In genomic region chr9:104080038-104080437, GRCm38 (mm10) we compare ENCODE assay signal across 15 mouse cellular contexts. TPM values are rescaled to one million over a fixed set of nuclear protein-coding genes. Genes with fewer than 3 reads are reported as not detected.
"Had no signal": no experiment of that assay in that cellular context is flagged by ENCODE, and none has a peak within 500 bp of the region (broad histone marks: within the 10 kb centered on the region; RNA-seq: fewer than 3 reads in every experiment).

No protein-coding gene starts in this region.

- H3K27me3 ChIP-seq: neural tube, embryonic 12.5 days; neural tube, embryonic 13.5 days; neural tube, embryonic 15.5 days; stomach, embryonic 15.5 days had no signal

- H3K9me3 ChIP-seq: neural tube, embryonic 12.5 days; neural tube, embryonic 13.5 days; neural tube, embryonic 15.5 days; stomach, embryonic 15.5 days had no signal

- H3K27ac ChIP-seq: neural tube, embryonic 12.5 days; neural tube, embryonic 13.5 days; neural tube, embryonic 15.5 days; stomach, embryonic 15.5 days had no signal

- H3K9ac ChIP-seq: neural tube, embryonic 12.5 days; neural tube, embryonic 13.5 days; neural tube, embryonic 15.5 days; stomach, embryonic 15.5 days had no signal

- H3K36me3 ChIP-seq: neural tube, embryonic 12.5 days; stomach, embryonic 15.5 days had no signal

- H3K4me2 ChIP-seq: neural tube, embryonic 12.5 days; neural tube, embryonic 13.5 days; neural tube, embryonic 15.5 days; stomach, embryonic 15.5 days had no signal

- H3K4me1 ChIP-seq: neural tube, embryonic 12.5 days; neural tube, embryonic 13.5 days; neural tube, embryonic 15.5 days; stomach, embryonic 15.5 days had no signal

- DNase-seq: right cerebral cortex, adult 18-20 months; right cerebral cortex, postnatal 25 days had no signal

- H3K4me3 ChIP-seq: neural tube, embryonic 12.5 days; neural tube, embryonic 13.5 days; neural tube, embryonic 15.5 days; stomach, embryonic 15.5 days had no signal

RNA-seq across cellular contexts. Expression of gene Gm28305, which starts 39.6 kb away (rescaled TPM):
- polyA plus RNA-seq: neural tube, embryonic 12.5 days; neural tube, embryonic 13.5 days; neural tube, embryonic 14.5 days; neural tube, embryonic 15.5 days; small intestine, adult 2 months; spleen, adult 2 months; stomach, embryonic 14.5 days; stomach, embryonic 15.5 days; stomach, embryonic 16.5 days; testis, adult 2 months; thymus, adult 2 months; thymus, postnatal 0 days; urinary bladder, adult 2 months had no signal
